Mouse (Mus musculus) forebrain, embryonic 16.5 days (tissue): ENCODE results near the gene Bik. TPM values are rescaled to one million over a fixed set of nuclear protein-coding genes. Genes with fewer than 3 reads are reported as not detected.

ENCODE experiments used
- ATAC-seq: fragments of 200-750 bp; cut with Nextera tagmentation; 2 replicates; pipeline ENCODE4 v1.8.0; 2017; ENCODE audit warnings: mild to moderate bottlenecking, moderate library complexity
- H3K27ac ChIP-seq: fragments of 300-500 bp; sonication (generic); 2 replicates; pipeline ENCODE4 v1.5.1; 2014; ENCODE audit warnings: low read length, control low read depth
- H3K27me3 ChIP-seq: fragments of 300-500 bp; sonication (generic); replicated peaks from 2 replicates; pipeline ENCODE4 v1.6.1; 2014; ENCODE audit warnings: low read length; ENCODE audit not compliant: control insufficient read depth, insufficient read depth
- H3K36me3 ChIP-seq: fragments of 300-500 bp; sonication (generic); 2 replicates; pipeline ENCODE4 v1.6.1; 2014; ENCODE audit not compliant: control insufficient read depth, insufficient read depth
- H3K4me1 ChIP-seq: fragments of 300-500 bp; sonication (generic); replicated peaks from 2 replicates; pipeline ENCODE4 v1.6.1; 2014; ENCODE audit warnings: low read length; ENCODE audit not compliant: control insufficient read depth, insufficient read depth
- H3K4me2 ChIP-seq: fragments of 300-500 bp; sonication (generic); 2 replicates; pipeline ENCODE4 v1.6.1; 2014; ENCODE audit warnings: mild to moderate bottlenecking, low read length, control low read depth
- H3K4me3 ChIP-seq: fragments of 300-500 bp; sonication (generic); replicated peaks from 2 replicates; pipeline ENCODE4 v1.5.1; 2014; ENCODE audit warnings: mild to moderate bottlenecking, low read length, control low read depth
- H3K9ac ChIP-seq: fragments of 300-500 bp; sonication (generic); replicated peaks from 2 replicates; pipeline ENCODE4 v1.6.1; 2014; ENCODE audit warnings: low read depth, low read length, control low read depth
- H3K9me3 ChIP-seq: fragments of 300-500 bp; sonication (generic); 2 replicates; pipeline ENCODE4 v1.6.1; 2016; ENCODE audit warnings: low read length; ENCODE audit not compliant: control insufficient read depth
- WGBS: fragments of 180-500 bp; shearing (Covaris S2); extraction: QIAGEN DNeasy Blood & Tissue Kit; methylation state at CpG from one replicate; pipeline ENCODE4 v1.1.7; 2014; 5-methylcytosine and 5-hydroxymethylcytosine counted together
- polyA plus RNA-seq: library from polyadenylated mRNA; unstranded; fragments of >200 nt; fragmentation: Nextera tagmentation; extraction: Ambion mirVana; gene quantifications from 2 replicates; pipeline ENCODE4 v1.2.1, GENCODE M21; 2015

Gene Bik
- polyA plus RNA-seq, 1 experiment from 2014 or later = 1.1 TPM

DNA sequence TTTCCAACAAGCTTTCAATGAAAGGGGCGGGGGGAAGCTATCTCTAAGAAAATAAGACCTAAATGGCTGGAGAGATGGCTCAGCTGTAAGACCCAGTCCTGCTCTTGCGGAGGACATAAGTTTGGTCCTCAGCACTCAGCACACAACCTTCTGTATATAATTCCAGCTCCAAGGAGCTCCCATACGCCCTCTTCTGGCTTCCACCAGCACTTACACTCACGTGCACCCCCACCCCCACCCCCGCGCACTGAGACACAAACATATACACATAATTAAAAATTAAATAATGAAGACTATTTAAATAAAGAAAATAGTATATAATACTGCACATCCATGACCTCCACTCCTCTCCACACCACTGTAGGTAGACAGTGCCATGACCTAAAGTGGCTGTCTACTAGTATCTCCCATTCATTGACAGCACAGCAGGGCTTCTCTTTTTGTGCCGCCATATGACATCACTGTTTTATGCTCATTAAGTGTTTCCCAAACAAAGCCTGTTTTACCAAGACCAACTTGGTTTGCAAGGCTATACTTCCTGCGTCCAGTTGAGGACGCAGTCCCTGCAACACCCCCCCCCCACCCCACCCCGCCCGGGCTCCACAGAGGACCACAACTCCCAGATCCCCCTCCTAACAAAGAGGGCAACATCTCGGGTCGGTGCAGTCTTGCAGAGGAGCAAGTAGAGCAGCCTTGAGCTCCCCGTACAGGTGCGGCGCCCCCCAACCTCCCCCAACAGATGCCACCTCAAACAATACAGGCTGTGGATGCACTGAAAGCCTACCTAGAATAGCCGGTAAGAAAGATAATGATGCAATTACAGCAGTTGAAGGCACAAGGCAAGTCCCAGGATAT lies 16.5 kb upstream of the Bik start:
- H3K9ac ChIP-seq = peak overlapping the region; percentile 67
- H3K4me2 ChIP-seq = peak overlapping the region; percentile 52
- ATAC-seq = peak; percentile 84
- H3K27ac ChIP-seq = peak overlapping the region; percentile 91
- WGBS = 25% methylated on average over 17 of the region's 17 CpGs
- no peaks in the 10 kb centered on the region for H3K27me3 ChIP-seq
- peak overlapping the region; percentile 54 for H3K4me3 ChIP-seq
- no peaks in the 10 kb centered on the region for H3K9me3 ChIP-seq
- peaks cover 23% of the 10 kb centered on the region for H3K4me1 ChIP-seq
- H3K36me3 ChIP-seq = 0 out of 2 replicates have a peak, but pooled peaks cover 2% of the 10 kb centered on the region

DNA sequence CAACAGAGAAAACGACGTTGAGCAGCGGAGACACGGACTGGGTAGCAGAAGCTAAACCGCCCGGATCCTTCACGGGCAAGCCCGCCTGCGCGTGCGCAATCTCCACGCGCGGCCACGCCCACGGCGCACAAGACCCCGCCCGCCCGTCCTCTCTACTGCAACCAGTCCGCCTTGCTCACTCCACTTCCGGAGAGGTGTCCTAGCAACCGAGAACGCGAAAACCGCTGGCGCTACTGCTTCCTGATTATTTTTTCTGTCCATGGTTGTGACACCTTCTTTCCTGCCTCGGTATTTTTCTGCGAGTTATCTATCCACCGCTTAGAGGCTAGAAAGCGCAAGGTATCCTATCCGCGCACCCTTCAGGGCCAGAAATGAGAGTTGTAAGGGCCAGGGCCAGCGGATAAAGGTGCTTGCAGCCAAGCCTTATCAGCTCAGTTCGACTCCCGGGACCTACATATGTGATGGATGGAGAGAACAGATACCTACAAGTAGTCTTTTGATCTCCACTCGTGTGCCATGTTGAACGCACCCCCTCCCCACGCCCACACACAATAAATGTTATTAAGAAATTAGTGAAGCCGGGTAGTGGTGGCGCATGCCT lies 15.8 kb upstream of the Bik start, which contains the start of gene Ttll1:
Gene Ttll1, minus strand, starts transcription at position 89 of the 601 bp plus-strand sequence.
- H3K27me3 ChIP-seq = no peaks in the 10 kb centered on the region
- peaks cover 23% of the 10 kb centered on the region for H3K4me1 ChIP-seq
- peak within 1 kb of the TSS; percentile 67 for H3K9ac ChIP-seq
- peak within 1 kb of the TSS; percentile 54 for H3K4me3 ChIP-seq
- no peaks in the 10 kb centered on the region for H3K36me3 ChIP-seq
- 12% methylated on average over 41 of the region's 41 CpGs for WGBS
- peak within 1 kb of the TSS; percentile 91 for H3K27ac ChIP-seq
- H3K4me2 ChIP-seq = peak within 1 kb of the TSS; percentile 52
- peak; percentile 98 for ATAC-seq
- H3K9me3 ChIP-seq = no peaks in the 10 kb centered on the region

DNA sequence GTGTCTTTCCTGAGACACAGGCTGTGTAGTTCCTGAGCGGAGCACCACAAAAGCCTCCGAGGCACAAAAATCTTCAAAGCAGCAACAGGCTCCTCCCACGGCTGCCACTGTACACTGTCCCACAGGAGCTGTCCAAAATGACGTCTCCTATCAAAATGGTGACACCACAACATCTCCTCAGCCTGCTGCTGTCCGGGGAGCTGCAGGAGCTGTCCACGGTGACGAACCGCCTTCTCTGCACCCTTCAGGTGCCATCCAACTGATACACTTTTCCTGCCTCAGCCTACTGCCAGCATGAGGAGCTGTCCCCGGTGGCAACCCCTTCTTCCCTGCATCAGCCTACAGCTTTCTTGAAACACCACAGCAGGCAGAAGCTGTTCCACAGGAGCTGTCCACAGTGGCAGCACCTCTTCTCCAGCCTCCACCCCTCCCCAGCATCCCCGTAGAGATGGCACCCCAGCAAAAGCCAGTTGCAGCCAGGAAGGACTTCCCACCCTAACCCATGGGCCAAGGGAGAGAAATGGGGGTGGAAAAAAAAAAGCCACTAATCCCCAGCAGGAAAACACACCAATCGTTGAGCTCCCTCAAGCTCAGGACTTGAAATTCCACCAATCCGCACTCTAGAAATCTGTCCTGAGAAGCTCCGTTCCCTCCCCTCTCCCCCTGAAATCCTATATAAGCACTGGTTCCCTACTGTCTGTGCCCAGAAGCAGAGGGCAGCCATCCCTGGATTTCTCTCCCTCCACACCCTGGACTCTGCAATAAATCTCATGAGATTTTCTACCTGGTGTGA lies 14.0 kb upstream of the Bik start:
- Histone ChIP-seq H3K9ac (no peak overlapping the region), H3K4me2 (no peak overlapping the region), H3K4me3 (no peak overlapping the region), H3K36me3 (no peaks in the 10 kb centered on the region), H3K4me1 (peaks cover 23% of the 10 kb centered on the region), H3K27ac (no peak overlapping the region), H3K9me3 (no peaks in the 10 kb centered on the region), H3K27me3 (no peaks in the 10 kb centered on the region)
- ATAC-seq = no peak
- WGBS = 80% methylated on average over 13 of the region's 13 CpGs

- Histone ChIP-seq H3K27me3 (no peaks in the 10 kb centered on the region), H3K4me1 (peaks cover 10% of the 10 kb centered on the region), H3K9ac (no peak overlapping the region), H3K4me2 (no peak overlapping the region), H3K9me3 (no peaks in the 10 kb centered on the region), H3K4me3 (no peak overlapping the region), H3K36me3 (no peaks in the 10 kb centered on the region), H3K27ac (no peak overlapping the region)
- no peak for ATAC-seq
- WGBS = 52% methylated on average over 5 of the region's 5 CpGs
Measured at GRCm38 (mm10) chr15:83515018-83515417, 11.6 kb upstream of the Bik start.

DNA sequence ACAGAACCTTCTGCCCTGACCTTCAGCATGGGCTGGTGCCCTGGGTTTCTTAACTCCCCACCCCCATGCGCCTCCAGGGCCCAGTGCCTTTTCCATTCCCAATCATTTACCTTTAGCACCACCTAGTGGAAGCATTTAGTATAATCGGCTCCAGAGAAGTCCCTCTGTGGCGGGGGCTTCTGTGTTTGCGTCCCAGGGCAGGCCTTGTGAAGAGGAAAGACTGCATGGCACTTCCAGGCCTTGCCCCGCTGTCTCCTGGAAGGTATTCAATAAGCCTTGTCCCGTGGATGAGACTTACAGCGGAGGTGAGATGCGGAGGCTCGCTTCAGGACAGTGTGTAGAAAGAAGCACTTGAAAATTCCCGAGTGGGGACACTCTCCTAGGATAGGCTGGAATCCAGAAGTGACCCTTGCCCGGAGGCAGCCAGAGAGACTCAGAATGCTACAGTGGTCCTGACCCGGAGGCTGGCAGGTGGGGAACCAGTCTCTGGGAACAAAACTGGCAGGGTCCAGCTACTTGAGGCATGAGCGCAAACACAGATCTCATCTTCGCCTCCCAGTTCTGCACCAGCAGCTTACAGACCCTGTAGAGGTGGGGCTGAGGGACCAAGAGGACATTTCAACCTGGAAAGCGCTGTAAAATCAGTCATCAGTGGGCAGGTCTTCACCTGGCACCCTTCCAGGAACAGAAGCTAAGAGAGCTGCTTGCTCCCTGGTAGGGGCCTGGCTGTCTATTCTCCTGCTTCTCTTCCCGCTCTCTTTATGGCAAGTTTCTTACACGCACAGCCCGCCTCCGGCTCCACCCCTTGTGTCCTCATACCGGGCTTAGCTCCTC lies 8.2 kb upstream of the Bik start:
- Histone ChIP-seq H3K4me3 (no peak overlapping the region), H3K9me3 (no peaks in the 10 kb centered on the region), H3K27ac (no peak overlapping the region), H3K4me2 (peak overlapping the region; percentile 28; the same call in 1 of the 2 replicates), H3K36me3 (no peaks in the 10 kb centered on the region), H3K9ac (no peak overlapping the region), H3K27me3 (no peaks in the 10 kb centered on the region), H3K4me1 (0 out of 2 replicates have a peak, but pooled peaks cover 4% of the 10 kb centered on the region)
- ATAC-seq = peak; percentile 68; the same call in 1 of the 2 replicates
- 33% methylated on average over 20 of the region's 20 CpGs for WGBS

DNA sequence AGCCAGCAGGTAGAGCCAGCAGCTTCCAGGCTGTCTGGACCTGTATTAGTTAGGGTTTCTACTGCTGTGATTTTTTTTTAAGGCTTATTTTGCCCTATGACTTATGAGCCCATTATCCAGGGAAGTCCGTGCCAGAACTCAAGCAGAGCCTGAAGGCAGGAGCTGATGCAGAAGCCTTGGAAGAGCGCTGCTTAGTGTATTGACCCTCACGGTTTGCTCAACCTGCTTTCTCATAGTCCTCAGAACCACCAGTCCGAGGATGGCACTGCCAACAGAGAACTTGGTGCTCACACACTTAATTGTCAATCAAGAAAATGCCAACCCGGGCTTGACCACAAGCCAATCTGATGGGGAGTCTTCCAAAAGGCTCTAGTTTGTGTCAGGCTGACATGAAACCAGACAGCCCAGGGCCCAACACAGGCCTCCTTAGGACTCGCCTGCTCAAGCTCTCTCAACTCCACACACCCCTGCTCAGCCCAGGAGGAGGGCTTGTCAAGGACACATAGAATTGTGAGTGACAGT lies 5.7 kb upstream of the Bik start:
- Histone ChIP-seq H3K4me2 (no peak overlapping the region), H3K4me1 (0 out of 2 replicates have a peak, but pooled peaks cover 4% of the 10 kb centered on the region), H3K27ac (no peak overlapping the region), H3K9ac (no peak overlapping the region), H3K27me3 (peaks cover 4% of the 10 kb centered on the region), H3K4me3 (no peak overlapping the region), H3K36me3 (no peaks in the 10 kb centered on the region), H3K9me3 (no peaks in the 10 kb centered on the region)
- ATAC-seq = no peak
- 80% methylated on average over 6 of the region's 6 CpGs for WGBS

DNA sequence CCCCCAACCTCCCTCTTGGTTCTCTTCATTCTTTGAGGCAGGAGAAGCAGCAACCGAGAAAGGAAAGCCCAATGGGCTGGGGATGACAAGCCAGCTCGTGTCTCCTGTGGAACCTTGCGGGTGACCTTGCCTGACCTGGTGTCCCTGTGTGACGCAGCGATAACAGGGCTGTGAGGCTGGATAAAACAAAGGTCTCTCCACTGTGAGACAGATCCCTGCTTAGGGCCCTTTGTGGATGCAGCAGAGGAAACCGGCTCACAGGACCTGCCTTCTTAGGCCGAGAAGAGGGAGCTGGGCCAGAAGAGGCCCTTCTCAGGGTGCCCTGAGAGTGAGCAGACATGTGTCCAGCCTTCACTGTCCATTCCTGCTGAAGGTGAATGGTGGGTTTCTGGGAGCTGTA lies 3.5 kb upstream of the Bik start:
- ATAC-seq = no peak
- H3K9ac ChIP-seq = no peak overlapping the region
- no peak overlapping the region for H3K4me2 ChIP-seq
- no peak overlapping the region for H3K4me3 ChIP-seq
- 25% methylated on average over 7 of the region's 7 CpGs for WGBS
- H3K27ac ChIP-seq = no peak overlapping the region
- no peaks in the 10 kb centered on the region for H3K9me3 ChIP-seq
- peaks cover 16% of the 10 kb centered on the region for H3K4me1 ChIP-seq
- H3K36me3 ChIP-seq = no peaks in the 10 kb centered on the region
- H3K27me3 ChIP-seq = peaks cover 26% of the 10 kb centered on the region

GRCm38 (mm10) chr15:83523638-83524332 lies 2.9 kb upstream of the Bik start:
- Histone ChIP-seq H3K27ac (no peak overlapping the region), H3K9me3 (no peaks in the 10 kb centered on the region), H3K27me3 (peaks cover 26% of the 10 kb centered on the region), H3K36me3 (no peaks in the 10 kb centered on the region), H3K9ac (no peak overlapping the region), H3K4me2 (no peak overlapping the region), H3K4me1 (peaks cover 12% of the 10 kb centered on the region), H3K4me3 (no peak overlapping the region)
- WGBS = 58% methylated on average over 14 of the region's 14 CpGs
- ATAC-seq = no peak
